Mouse (Mus musculus) ES-E14 (cell line): ENCODE measurements around the gene Tmem242.

Experiments
- CHD2 ChIP-seq: IDR thresholded peaks from 2 replicates; pipeline ENCODE4 v1.6.1; 2014; ENCODE audit warnings: mild to moderate bottlenecking, low read depth, low read length, inconsistent platforms
- HCFC1 ChIP-seq: IDR thresholded peaks from 2 replicates; pipeline ENCODE4 v1.6.1; 2012; ENCODE audit warnings: low read length, inconsistent platforms, borderline replicate concordance; ENCODE audit not compliant: insufficient read depth
- MAFK ChIP-seq: IDR thresholded peaks from 2 replicates; pipeline ENCODE4 v1.6.1; 2014; ENCODE audit warnings: mild to moderate bottlenecking, low read depth, low read length, inconsistent platforms; ENCODE audit not compliant: insufficient read depth
- ZNF384 ChIP-seq: IDR thresholded peaks from 2 replicates; pipeline ENCODE4 v1.6.1; 2012; ENCODE audit warnings: low read depth, low read length, inconsistent platforms

DNA sequence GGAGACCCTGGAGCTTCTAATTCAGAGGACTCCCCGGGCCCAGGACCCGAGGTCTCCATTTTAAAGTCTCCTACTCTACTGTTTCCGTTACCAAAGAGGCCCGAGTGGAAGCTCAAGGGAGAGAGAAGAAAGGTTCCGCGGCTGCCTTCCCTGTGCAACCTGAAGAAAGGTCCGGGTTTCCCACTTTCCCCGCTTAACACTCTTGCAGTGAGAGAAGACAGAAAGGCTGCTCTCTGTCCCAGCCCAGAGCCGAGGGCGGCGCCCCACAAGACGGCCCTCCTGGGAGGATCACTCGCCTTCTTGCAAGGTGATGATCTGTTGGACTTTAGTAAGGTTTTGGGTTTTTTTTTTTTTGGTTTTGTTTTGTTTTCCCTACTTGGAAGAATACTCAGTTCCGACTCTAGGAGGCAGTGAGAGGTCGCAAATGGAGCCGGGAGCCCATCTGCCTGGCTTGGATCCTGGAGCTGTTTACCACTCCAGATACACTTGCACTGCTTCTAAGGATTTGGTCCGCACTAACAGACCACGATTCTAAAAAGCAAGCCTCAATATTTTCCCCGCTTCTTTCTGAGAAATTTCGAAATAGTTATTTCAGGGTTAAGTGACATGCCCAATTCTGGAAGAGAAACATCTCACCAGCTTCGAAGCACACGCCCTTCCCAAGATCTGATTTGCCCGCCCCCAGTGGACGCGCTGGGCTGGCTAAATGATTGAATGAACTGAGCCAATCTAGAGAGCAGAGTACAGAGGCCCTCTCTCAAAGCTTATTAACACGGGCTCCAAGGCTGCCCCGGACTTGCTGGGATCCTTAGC is at the start of gene Tmem242:
- TF ChIP-seq CHD2 = peak; percentile 65; the same call in 1 of the 2 replicates
- TF ChIP-seq HCFC1 = peak; percentile 89
- TF ChIP-seq ZNF384 = peak; percentile 97
- TF ChIP-seq MAFK = no peak
